Comparison of ENCODE assay signal across 19 mouse cellular contexts in the genomic region with DNA sequence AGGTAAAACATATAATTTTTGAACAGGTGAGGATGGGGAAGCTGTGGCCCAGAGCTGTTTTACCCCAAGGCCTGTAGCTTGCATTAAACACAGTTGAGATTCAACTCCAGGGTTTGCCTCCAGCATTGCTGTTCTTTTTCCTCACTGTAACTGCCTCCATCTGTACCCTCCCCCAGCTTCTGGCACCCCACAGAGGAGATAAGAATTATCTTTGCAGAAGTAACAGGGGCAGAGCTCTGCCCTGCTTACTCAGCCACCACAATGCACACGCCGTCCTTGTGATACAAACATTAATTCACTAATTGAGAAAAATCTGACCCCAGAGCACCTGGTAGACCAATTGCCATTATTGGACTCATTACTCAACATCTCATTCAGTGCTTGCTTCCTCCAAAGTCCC.
"Had no signal": no experiment of that assay in that cellular context is flagged by ENCODE, and none has a peak within 500 bp of the region (broad histone marks: within the 10 kb centered on the region; RNA-seq: fewer than 3 reads in every experiment).

No protein-coding gene starts in this region.

- H3K4me3 ChIP-seq: kidney, embryonic 15.5 days; lung, embryonic 15.5 days; megakaryocyte, embryonic 14.5 days; midbrain, embryonic 10.5 days; midbrain, embryonic 13.5 days; myocyte; neural tube, embryonic 13.5 days had no signal

- H3K4me1 ChIP-seq: kidney, embryonic 15.5 days; lung, embryonic 15.5 days; megakaryocyte, embryonic 14.5 days; midbrain, embryonic 10.5 days; midbrain, embryonic 13.5 days; neural tube, embryonic 13.5 days had no signal

- H3K9ac ChIP-seq: kidney, embryonic 15.5 days; lung, embryonic 15.5 days; midbrain, embryonic 13.5 days; neural tube, embryonic 13.5 days had no signal

- DNase-seq: kidney, adult 11 months; kidney, adult 8-10 months; kidney, postnatal 10 days; kidney, postnatal 36 days; lung, adult 18-20 months; lung, postnatal 10 days; lung, postnatal 36 days; retina, postnatal 1 day; thymus, adult 2 months; thymus, postnatal 14 days; thymus, postnatal 4 days had no signal

- H3K4me2 ChIP-seq: kidney, embryonic 15.5 days; lung, embryonic 15.5 days; midbrain, embryonic 13.5 days; neural tube, embryonic 13.5 days had no signal

- H3K27me3 ChIP-seq: kidney, embryonic 15.5 days; lung, embryonic 15.5 days; megakaryocyte, embryonic 14.5 days; midbrain, embryonic 13.5 days; neural tube, embryonic 13.5 days had no signal

- H3K9me3 ChIP-seq: kidney, embryonic 15.5 days; lung, embryonic 15.5 days; megakaryocyte, embryonic 14.5 days; midbrain, embryonic 10.5 days; midbrain, embryonic 13.5 days; neural tube, embryonic 13.5 days had no signal

- H3K27ac ChIP-seq: kidney, embryonic 15.5 days; lung, embryonic 15.5 days; midbrain, embryonic 10.5 days; midbrain, embryonic 13.5 days; neural tube, embryonic 13.5 days had no signal

- ATAC-seq: midbrain, embryonic 13.5 days; midbrain, embryonic 16.5 days had no signal

- H3K36me3 ChIP-seq: kidney, embryonic 15.5 days; lung, embryonic 15.5 days; midbrain, embryonic 10.5 days; midbrain, embryonic 13.5 days; neural tube, embryonic 13.5 days had no signal
